Mouse (Mus musculus): ENCODE results near the gene Vasp. TPM values are rescaled to one million over a fixed set of nuclear protein-coding genes. Genes with fewer than 3 reads are reported as not detected.

Vasp gene
- polyA plus RNA-seq, 1 experiment from 2014 or later: 73.8 TPM

DNA sequence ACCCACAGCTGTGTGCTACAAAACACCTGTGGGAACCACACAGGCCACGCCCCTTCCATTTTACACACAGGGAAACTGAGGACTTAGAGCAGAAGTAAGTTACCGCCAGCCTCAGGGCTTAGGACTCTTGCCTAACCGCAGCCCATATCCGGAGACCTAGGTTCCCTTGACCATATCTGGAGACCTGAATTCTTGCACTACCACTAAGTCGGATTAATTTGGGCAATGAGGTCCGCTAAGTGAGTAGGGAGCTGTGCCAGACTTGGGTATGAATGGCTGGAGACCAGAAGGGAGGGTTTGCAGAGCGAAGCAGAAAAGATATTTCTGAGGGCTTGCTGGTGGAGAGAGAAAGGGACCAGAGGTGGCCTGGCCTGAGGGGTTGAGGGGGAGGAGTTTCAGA lies 57.2 kb downstream of the Vasp start:
- no peaks in the 10 kb centered on the region for H3K36me3 ChIP-seq
- no peaks in the 10 kb centered on the region for H3K9me3 ChIP-seq
- no peak overlapping the region for H3K4me3 ChIP-seq
- no peak overlapping the region for H3K27ac ChIP-seq
- no peak overlapping the region for H3K4me2 ChIP-seq
- ATAC-seq (ENCODE audit: insufficient number of reproducible peaks, low FRiP score, low TSS enrichment, low read depth): no peak
- 66% methylated on average over 7 of the region's 7 CpGs for WGBS
- peaks cover 39% of the 10 kb centered on the region for H3K4me1 ChIP-seq
- H3K9ac ChIP-seq: no peak overlapping the region
- H3K27me3 ChIP-seq: no peaks in the 10 kb centered on the region

DNA sequence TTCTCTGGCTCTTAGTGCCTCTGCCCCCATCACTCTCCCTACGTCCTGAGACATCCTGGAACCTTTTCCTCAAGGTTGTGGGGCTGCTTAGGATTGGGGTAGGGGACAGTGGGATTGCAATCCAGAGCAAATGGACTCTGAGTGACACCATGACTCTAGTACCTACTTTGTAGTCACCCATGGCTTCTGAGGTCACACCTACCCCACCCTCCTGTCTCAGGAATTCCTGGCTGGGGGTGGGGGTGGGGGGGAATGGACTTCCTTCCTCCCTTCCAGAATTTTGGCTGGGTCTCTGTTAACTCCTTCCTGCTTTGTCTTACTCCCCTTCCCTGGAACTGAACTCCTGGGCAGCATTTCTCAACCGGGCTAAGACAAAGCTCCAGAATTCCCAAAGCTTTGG lies 58.2 kb downstream of the Vasp start:
- H3K27ac ChIP-seq: no peak overlapping the region
- no peaks in the 10 kb centered on the region for H3K9me3 ChIP-seq
- H3K4me1 ChIP-seq: peaks cover 38% of the 10 kb centered on the region
- no peak for ATAC-seq (ENCODE audit: insufficient number of reproducible peaks, low FRiP score, low TSS enrichment, low read depth)
- no peak overlapping the region for H3K9ac ChIP-seq
- no peaks in the 10 kb centered on the region for H3K36me3 ChIP-seq
- peak overlapping the region; percentile 50; the same call in 1 of the 2 replicates for H3K4me3 ChIP-seq
- 55% methylated on average over 2 of the region's 2 CpGs for WGBS
- H3K27me3 ChIP-seq: no peaks in the 10 kb centered on the region
- H3K4me2 ChIP-seq: no peak overlapping the region

DNA sequence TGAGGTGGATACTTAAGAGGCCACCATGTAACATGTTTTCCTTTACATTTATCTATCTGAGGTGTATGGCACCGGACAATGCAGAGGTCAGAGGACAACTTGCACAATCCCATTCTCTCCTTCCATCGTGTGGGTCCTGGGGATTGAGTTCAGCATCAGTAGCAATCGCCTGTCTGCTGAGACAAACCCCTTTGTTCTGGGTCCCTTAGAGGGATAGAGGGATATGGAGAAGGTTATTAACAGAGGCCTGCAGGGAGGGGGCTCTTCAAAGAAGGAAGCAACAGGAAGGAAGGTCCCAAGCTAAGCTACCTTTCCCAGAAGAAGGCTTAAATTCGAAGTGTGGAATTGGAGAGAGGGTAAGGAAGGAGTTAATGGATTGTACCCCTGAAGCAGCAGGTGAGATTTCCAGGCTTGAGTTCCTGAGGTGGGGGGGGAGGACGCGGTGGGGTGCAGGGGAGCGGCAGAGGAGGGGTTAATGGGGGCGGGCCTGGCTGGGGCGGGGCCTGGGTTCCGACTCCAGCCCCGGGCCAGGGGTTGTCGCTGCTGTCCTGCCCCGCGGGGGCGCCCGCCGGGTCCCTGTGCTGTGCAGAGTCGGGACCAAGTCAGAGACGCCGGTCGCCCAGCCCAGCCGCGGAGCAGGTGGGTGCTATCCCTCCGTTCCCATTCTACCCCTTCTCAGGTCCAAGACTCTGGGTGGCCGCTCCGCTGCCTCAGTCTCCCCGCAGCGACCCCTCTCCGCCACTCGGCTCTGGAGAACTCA lies 59.4 kb downstream of the Vasp start, which contains the start of gene Gpr4:
TSS of gene Gpr4 (plus strand) at position 543 of the 760 bp plus-strand sequence.
- no peaks in the 10 kb centered on the region for H3K9me3 ChIP-seq
- H3K4me3 ChIP-seq: peak within 1 kb of the TSS; percentile 50
- WGBS: 2% methylated on average over 21 of the region's 30 CpGs
- peak within 1 kb of the TSS; percentile 80 for H3K4me2 ChIP-seq
- peaks cover 29% of the 10 kb centered on the region for H3K4me1 ChIP-seq
- ATAC-seq (ENCODE audit: insufficient number of reproducible peaks, low FRiP score, low TSS enrichment, low read depth): peak; percentile 27; the same call in 1 of the 2 replicates
- 0 out of 2 replicates have a peak within 1 kb of the TSS, but pooled peaks have one; percentile 15 for H3K9ac ChIP-seq
- no peak within 1 kb of the TSS for H3K27ac ChIP-seq
- no peaks in the 10 kb centered on the region for H3K36me3 ChIP-seq
- no peaks in the 10 kb centered on the region for H3K27me3 ChIP-seq

- ATAC-seq (ENCODE audit: insufficient number of reproducible peaks, low FRiP score, low TSS enrichment, low read depth): no peak
- no peaks in the 10 kb centered on the region for H3K9me3 ChIP-seq
- H3K9ac ChIP-seq: no peak overlapping the region
- whole genome bisulfite sequencing: 58% methylated on average over 5 of the region's 5 CpGs
- no peaks in the 10 kb centered on the region for H3K36me3 ChIP-seq
- no peak overlapping the region for H3K4me3 ChIP-seq
- peaks cover 26% of the 10 kb centered on the region for H3K4me1 ChIP-seq
- no peak overlapping the region for H3K27ac ChIP-seq
- H3K4me2 ChIP-seq: no peak overlapping the region
- no peaks in the 10 kb centered on the region for H3K27me3 ChIP-seq
These were observed 60.5 kb downstream of the Vasp start for GRCm38 (mm10) chr7:19211041-19211675.

GRCm38 (mm10) chr7:19210010-19210409 lies 61.6 kb downstream of the Vasp start:
- Histone ChIP-seq H3K4me3 (no peak overlapping the region), H3K4me1 (peaks cover 18% of the 10 kb centered on the region), H3K9ac (no peak overlapping the region), H3K36me3 (peaks cover 11% of the 10 kb centered on the region), H3K4me2 (no peak overlapping the region), H3K27ac (no peak overlapping the region), H3K9me3 (no peaks in the 10 kb centered on the region), H3K27me3 (no peaks in the 10 kb centered on the region)
- no peak for ATAC-seq (ENCODE audit: insufficient number of reproducible peaks, low FRiP score, low TSS enrichment, low read depth)
- WGBS: 92% methylated on average over 5 of the region's 5 CpGs

- no peak for ATAC-seq (ENCODE audit: insufficient number of reproducible peaks, low FRiP score, low TSS enrichment, low read depth)
- H3K4me3 ChIP-seq: no peak overlapping the region
- H3K4me2 ChIP-seq: no peak overlapping the region
- H3K4me1 ChIP-seq: peaks cover 18% of the 10 kb centered on the region
- no peak overlapping the region for H3K9ac ChIP-seq
- peaks cover 15% of the 10 kb centered on the region for H3K36me3 ChIP-seq
- 78% methylated on average over 4 of the region's 4 CpGs for whole genome bisulfite sequencing
- H3K27ac ChIP-seq: no peak overlapping the region
- no peaks in the 10 kb centered on the region for H3K9me3 ChIP-seq
- H3K27me3 ChIP-seq: no peaks in the 10 kb centered on the region
These were observed 62.1 kb downstream of the Vasp start for GRCm38 (mm10) chr7:19209494-19209893.

DNA sequence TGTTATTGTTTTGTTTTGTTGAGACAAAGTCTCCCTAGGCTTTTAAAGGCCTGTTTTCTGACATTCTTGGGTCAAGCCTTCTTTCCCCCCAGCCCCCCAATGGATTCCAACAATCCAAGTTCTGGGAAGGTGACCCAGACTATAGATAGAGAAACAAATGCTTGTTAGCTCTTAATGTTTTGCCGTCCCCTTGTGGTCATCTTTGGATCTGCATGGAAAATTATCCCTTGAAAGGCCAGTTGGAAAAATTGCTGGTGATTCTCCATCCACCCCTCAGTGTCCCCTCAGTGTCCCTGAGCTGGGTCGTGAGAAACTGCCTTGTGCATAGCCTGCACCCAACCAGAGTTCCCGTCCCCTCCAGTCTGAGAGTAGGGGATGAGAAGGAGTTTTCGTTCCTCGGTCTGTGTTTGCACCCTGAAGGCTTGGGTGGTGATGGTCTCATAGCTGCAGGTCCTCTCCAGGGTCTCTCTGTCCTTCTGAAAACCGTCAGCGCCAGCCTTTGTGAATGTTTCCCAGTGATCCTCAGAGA lies 62.6 kb downstream of the Vasp start:
- Histone ChIP-seq H3K4me2 (no peak overlapping the region), H3K9me3 (no peaks in the 10 kb centered on the region), H3K9ac (no peak overlapping the region), H3K4me1 (peaks cover 14% of the 10 kb centered on the region), H3K27me3 (no peaks in the 10 kb centered on the region), H3K36me3 (peaks cover 20% of the 10 kb centered on the region), H3K27ac (no peak overlapping the region), H3K4me3 (no peak overlapping the region)
- no peak for ATAC-seq (ENCODE audit: insufficient number of reproducible peaks, low FRiP score, low TSS enrichment, low read depth)
- WGBS: 44% methylated on average over 7 of the region's 7 CpGs

DNA sequence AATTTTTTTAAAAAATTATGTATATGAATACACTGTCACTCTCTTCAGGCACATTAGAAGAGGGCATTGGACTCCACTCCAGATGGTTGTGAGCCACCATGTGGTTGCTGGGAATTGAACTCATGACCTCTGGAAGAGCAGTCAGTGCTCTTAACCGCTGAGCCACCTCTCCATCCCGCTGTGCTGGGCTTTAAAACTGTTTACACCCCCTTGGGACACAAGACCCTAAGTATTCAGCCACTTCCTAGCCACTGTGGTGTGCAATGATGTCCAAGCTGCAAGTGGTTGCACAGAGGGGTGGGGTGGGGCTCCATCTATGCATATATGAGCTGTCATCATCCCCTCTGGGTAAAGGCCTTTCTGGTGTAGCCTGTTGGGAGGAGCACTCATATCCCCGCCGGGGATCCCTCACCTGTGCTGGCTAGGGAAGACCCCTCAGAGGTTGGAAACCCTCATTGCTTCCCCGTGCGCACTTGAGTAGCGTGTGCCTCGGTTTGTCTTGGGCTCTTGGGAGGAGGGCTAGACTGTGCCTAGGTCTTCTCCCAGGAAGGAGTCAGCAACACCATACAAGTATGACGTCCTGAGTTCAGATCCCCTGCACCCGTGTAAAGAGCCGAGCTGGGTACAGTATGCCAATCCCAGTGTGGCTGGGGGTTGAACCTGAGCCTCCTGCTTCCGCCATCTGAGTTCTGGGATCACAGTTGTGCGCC lies 63.3 kb downstream of the Vasp start:
- no peak for ATAC-seq (ENCODE audit: insufficient number of reproducible peaks, low FRiP score, low TSS enrichment, low read depth)

More for the DNA sequence above, 63.3 kb downstream of the Vasp start:
- no peak overlapping the region for H3K4me2 ChIP-seq
- H3K27ac ChIP-seq: no peak overlapping the region
- peaks cover 25% of the 10 kb centered on the region for H3K36me3 ChIP-seq
- H3K9me3 ChIP-seq: no peaks in the 10 kb centered on the region
- no peak overlapping the region for H3K4me3 ChIP-seq
- no peaks in the 10 kb centered on the region for H3K27me3 ChIP-seq
- H3K9ac ChIP-seq: no peak overlapping the region
- peaks cover 13% of the 10 kb centered on the region for H3K4me1 ChIP-seq
- WGBS: 83% methylated on average over 13 of the region's 13 CpGs

Other genes starting within 250 kb of the Vasp start
- gene Foxa3, start 248.3 kb downstream of the Vasp start, polyA plus RNA-seq (2015; fragmentation: Nextera tagmentation; extraction: Ambion mirVana): 3.8 and 3.9 TPM in 2 replicates
- 28.8 and 32.7 TPM in 2 replicates for gene Sympk, start 247.4 kb downstream of the Vasp start, polyA plus RNA-seq (2015; fragmentation: Nextera tagmentation; extraction: Ambion mirVana)
- not detected in 2 replicates for gene Rsph6a, start 217.1 kb downstream of the Vasp start, polyA plus RNA-seq (2015; fragmentation: Nextera tagmentation; extraction: Ambion mirVana)
- gene Dmwd, start 195.6 kb downstream of the Vasp start, polyA plus RNA-seq (2015; fragmentation: Nextera tagmentation; extraction: Ambion mirVana): 15.0 and 15.5 TPM in 2 replicates
- gene Dmpk, start 188.0 kb downstream of the Vasp start, polyA plus RNA-seq (2015; fragmentation: Nextera tagmentation; extraction: Ambion mirVana): 32.5 and 64.0 TPM in 2 replicates
- gene Six5, start 177.2 kb downstream of the Vasp start, polyA plus RNA-seq (2015; fragmentation: Nextera tagmentation; extraction: Ambion mirVana): 11.5 and 13.5 TPM in 2 replicates
- gene Gm4969, start 153.4 kb downstream of the Vasp start, polyA plus RNA-seq (2015; fragmentation: Nextera tagmentation; extraction: Ambion mirVana): 2.4 and 2.6 TPM in 2 replicates
- 16.1 and 16.9 TPM in 2 replicates for gene Fbxo46, start 152.0 kb downstream of the Vasp start, polyA plus RNA-seq (2015; fragmentation: Nextera tagmentation; extraction: Ambion mirVana)
- 13.7 and 13.8 TPM in 2 replicates for gene Qpctl, start 122.5 kb downstream of the Vasp start, polyA plus RNA-seq (2015; fragmentation: Nextera tagmentation; extraction: Ambion mirVana)
- 124 and 130 TPM in 2 replicates for gene Snrpd2, start 122.1 kb downstream of the Vasp start, polyA plus RNA-seq (2015; fragmentation: Nextera tagmentation; extraction: Ambion mirVana)
- 1.0 and 1.2 TPM in 2 replicates for gene Gipr, start 105.7 kb downstream of the Vasp start, polyA plus RNA-seq (2015; fragmentation: Nextera tagmentation; extraction: Ambion mirVana)
- gene Eml2, start 95.4 kb downstream of the Vasp start, polyA plus RNA-seq (2015; fragmentation: Nextera tagmentation; extraction: Ambion mirVana): 8.7 and 12.8 TPM in 2 replicates
- 2.4 and 3.0 TPM in 2 replicates for gene Gpr4, start 59.3 kb downstream of the Vasp start, polyA plus RNA-seq (2015; fragmentation: Nextera tagmentation; extraction: Ambion mirVana)
- 28.4 and 31.5 TPM in 2 replicates for gene Opa3, start 43.5 kb downstream of the Vasp start, polyA plus RNA-seq (2015; fragmentation: Nextera tagmentation; extraction: Ambion mirVana)
- 0.16 and 0.19 TPM in 2 replicates for gene Ppm1n, start 8.2 kb upstream of the Vasp start, polyA plus RNA-seq (2015; fragmentation: Nextera tagmentation; extraction: Ambion mirVana)
- 21.4 and 48.2 TPM in 2 replicates for gene Rtn2, start 10.8 kb upstream of the Vasp start, polyA plus RNA-seq (2015; fragmentation: Nextera tagmentation; extraction: Ambion mirVana)
- 0.29 and 0.41 TPM in 2 replicates for gene Fosb, start 38.2 kb upstream of the Vasp start, polyA plus RNA-seq (2015; fragmentation: Nextera tagmentation; extraction: Ambion mirVana)
- gene Ercc1, start 73.0 kb upstream of the Vasp start, polyA plus RNA-seq (2015; fragmentation: Nextera tagmentation; extraction: Ambion mirVana): 75.7 and 75.9 TPM in 2 replicates
- 32.9 and 34.2 TPM in 2 replicates for gene Cd3eap, start 87.7 kb upstream of the Vasp start, polyA plus RNA-seq (2015; fragmentation: Nextera tagmentation; extraction: Ambion mirVana)
- gene Ppp1r13l, start 87.9 kb upstream of the Vasp start, polyA plus RNA-seq (2015; fragmentation: Nextera tagmentation; extraction: Ambion mirVana): 20.0 and 24.8 TPM in 2 replicates
- 14.0 and 14.9 TPM in 2 replicates for gene Ercc2, start 110.2 kb upstream of the Vasp start, polyA plus RNA-seq (2015; fragmentation: Nextera tagmentation; extraction: Ambion mirVana)
- 37.5 and 37.6 TPM in 2 replicates for gene Klc3, start 132.3 kb upstream of the Vasp start, polyA plus RNA-seq (2015; fragmentation: Nextera tagmentation; extraction: Ambion mirVana)
- 139 and 815 TPM in 2 replicates for gene Ckm, start 133.0 kb upstream of the Vasp start, polyA plus RNA-seq (2015; fragmentation: Nextera tagmentation; extraction: Ambion mirVana)
- 8.2 and 9.3 TPM in 2 replicates for gene Mark4, start 187.0 kb upstream of the Vasp start, polyA plus RNA-seq (2015; fragmentation: Nextera tagmentation; extraction: Ambion mirVana)
- gene Exoc3l2, start 191.5 kb upstream of the Vasp start, polyA plus RNA-seq (2015; fragmentation: Nextera tagmentation; extraction: Ambion mirVana): 1.4 and 1.6 TPM in 2 replicates
- gene Bloc1s3, start 236.6 kb upstream of the Vasp start, polyA plus RNA-seq (2015; fragmentation: Nextera tagmentation; extraction: Ambion mirVana): 1.8 and 2.0 TPM in 2 replicates
- gene Trappc6a, start 236.6 kb upstream of the Vasp start, polyA plus RNA-seq (2015; fragmentation: Nextera tagmentation; extraction: Ambion mirVana): 94.7 and 97.9 TPM in 2 replicates
- gene Nkpd1, start 246.0 kb upstream of the Vasp start, polyA plus RNA-seq (2015; fragmentation: Nextera tagmentation; extraction: Ambion mirVana): 1.7 and 2.5 TPM in 2 replicates

All from limb, embryonic 15.5 days (tissue).